Mouse (Mus musculus) CD4-positive, CD25-positive, alpha-beta regulatory T cell, adult 2 months (primary cell): ENCODE measurements around the gene Smim24.

Experiments
- DNase-seq: peaks from one replicate; pipeline ENCODE4 v3.0.0-alpha.2; 2012; ENCODE audit warnings: low read depth, low spot score

Gene Smim24

GRCm38 (mm10) chr10:81392781-81393185 lies at the start of gene Smim24:
Smim24 (plus strand) TSS chr10:81393051.
- DNase-seq = no peak

- peak; percentile 64 for DNase-seq
Measured at GRCm38 (mm10) chr10:81344421-81345161, 48.3 kb upstream of the Smim24 start.

GRCm38 (mm10) chr10:81345162-81345534 lies 47.7 kb upstream of the Smim24 start:
- no peak for DNase-seq

GRCm38 (mm10) chr10:81346453-81347067 lies 46.3 kb upstream of the Smim24 start:
- DNase-seq = peak; percentile 56

- peak; percentile 53 for DNase-seq
Measured at GRCm38 (mm10) chr10:81349146-81349545, 43.7 kb upstream of the Smim24 start.

- no peak for DNase-seq
Measured at GRCm38 (mm10) chr10:81349961-81350350, 42.9 kb upstream of the Smim24 start.

- peak; percentile 100 for DNase-seq
Measured at GRCm38 (mm10) chr10:81350351-81351063, 42.3 kb upstream of the Smim24 start, which contains the start of gene Hmg20b. Hmg20b (minus strand) TSS chr10:81350480.

GRCm38 (mm10) chr10:81351678-81352291 lies 41.1 kb upstream of the Smim24 start:
- DNase-seq = peak; percentile 83

- DNase-seq = no peak
Measured at GRCm38 (mm10) chr10:81354738-81355477, 37.9 kb upstream of the Smim24 start.

GRCm38 (mm10) chr10:81355533-81355932 lies 37.3 kb upstream of the Smim24 start:
- no peak for DNase-seq

- DNase-seq = no peak
Measured at GRCm38 (mm10) chr10:81356352-81356990, 36.4 kb upstream of the Smim24 start.

GRCm38 (mm10) chr10:81356991-81357844 lies 35.6 kb upstream of the Smim24 start, which contains the start of gene Mfsd12:
Mfsd12 (plus strand) TSS chr10:81357491.
- DNase-seq = peak; percentile 95

- no peak for DNase-seq
Measured at GRCm38 (mm10) chr10:81358209-81358608, 34.6 kb upstream of the Smim24 start.

GRCm38 (mm10) chr10:81358841-81359240 lies 34.0 kb upstream of the Smim24 start:
- no peak for DNase-seq

GRCm38 (mm10) chr10:81360721-81361120 lies 32.1 kb upstream of the Smim24 start:
- DNase-seq = no peak

GRCm38 (mm10) chr10:81362336-81362949 lies 30.4 kb upstream of the Smim24 start:
- no peak for DNase-seq

- DNase-seq = no peak
Measured at GRCm38 (mm10) chr10:81363436-81364346, 29.2 kb upstream of the Smim24 start.

GRCm38 (mm10) chr10:81364666-81365065 lies 28.2 kb upstream of the Smim24 start:
- no peak for DNase-seq
